Mouse (Mus musculus) erythroblast, adult 5-6 weeks (primary cell): ENCODE data around the gene Gipr. TPM values are rescaled to one million over a fixed set of nuclear protein-coding genes. Genes with fewer than 3 reads are reported as not detected.

Source experiments
- ATAC-seq: replicated peaks from 2 replicates; pipeline ENCODE4 v1.8.0; 2016; ENCODE audit warnings: moderate number of reproducible peaks, mild to moderate bottlenecking, moderate TSS enrichment, inconsistent platforms; ENCODE audit not compliant: poor library complexity, low FRiP score, severe bottlenecking
- total RNA-seq, 2 experiments: library from RNA; stranded (forward) in 1 of 2; stranded (reverse) in 1 of 2; fragments of 150-400 nt in 1 of 2; fragments of 200-764, 138-1000 nt in 1 of 2; gene quantifications; 2 replicates each; pipeline versions ENCODE4 v1.2.3 to v1.2.4; 2015 to 2017; ENCODE audit warnings: low replicate concordance in 2 of 2

The Gipr gene
- total RNA-seq (2015; ENCODE audit: low replicate concordance) = 0.42 TPM in 1 of 2 replicates, not detected in the other
- not detected in 2 replicates for total RNA-seq (2017; ENCODE audit: low replicate concordance)

GRCm38 (mm10) chr7:19165656-19166423 is at the start of gene Gipr:
Gene Gipr, minus strand, starts transcription at chr7:19166127.
- no peak for ATAC-seq

GRCm38 (mm10) chr7:19214940-19215339 is 49.0 kb upstream of the Gipr start:
- ATAC-seq = no peak

- no peak for ATAC-seq
Observed at GRCm38 (mm10) chr7:19214369-19214768, 48.4 kb upstream of the Gipr start.

GRCm38 (mm10) chr7:19213385-19213784 is 47.5 kb upstream of the Gipr start:
- ATAC-seq = no peak

GRCm38 (mm10) chr7:19211996-19212755 is 46.2 kb upstream of the Gipr start, which contains the start of gene Gpr4:
Gene Gpr4, plus strand, starts transcription at chr7:19212538.
- ATAC-seq = no peak

- ATAC-seq = no peak
Observed at GRCm38 (mm10) chr7:19211041-19211675, 45.2 kb upstream of the Gipr start.

- ATAC-seq = no peak
Observed at GRCm38 (mm10) chr7:19210010-19210409, 44.1 kb upstream of the Gipr start.

- no peak for ATAC-seq
Observed at GRCm38 (mm10) chr7:19209494-19209893, 43.6 kb upstream of the Gipr start.

- ATAC-seq = peak; percentile 34; the same call in 1 of the 2 replicates
Observed at GRCm38 (mm10) chr7:19208944-19209472, 43.1 kb upstream of the Gipr start.

GRCm38 (mm10) chr7:19208201-19208910 is 42.4 kb upstream of the Gipr start:
- ATAC-seq = no peak

GRCm38 (mm10) chr7:19202065-19202850 is 36.3 kb upstream of the Gipr start:
- ATAC-seq = no peak

- ATAC-seq = no peak
Observed at GRCm38 (mm10) chr7:19201660-19202059, 35.7 kb upstream of the Gipr start.

- ATAC-seq = 0 out of 2 replicates have a peak, but pooled peaks have one; percentile 58
Observed at GRCm38 (mm10) chr7:19197985-19198384, 32.1 kb upstream of the Gipr start.

GRCm38 (mm10) chr7:19196676-19197075 is 30.7 kb upstream of the Gipr start:
- no peak for ATAC-seq

GRCm38 (mm10) chr7:19194676-19195075 is 28.7 kb upstream of the Gipr start:
- 0 out of 2 replicates have a peak, but pooled peaks have one; percentile 51 for ATAC-seq

- no peak for ATAC-seq
Observed at GRCm38 (mm10) chr7:19184758-19185157, 18.8 kb upstream of the Gipr start.

GRCm38 (mm10) chr7:19184250-19184649 is 18.3 kb upstream of the Gipr start:
- ATAC-seq = no peak

- no peak for ATAC-seq
Observed at GRCm38 (mm10) chr7:19180862-19181429, 15.0 kb upstream of the Gipr start.
